Mouse (Mus musculus): ENCODE measurements at regions not wholly inside any gene's neighbourhood (a gene's known extent, or its start where the extent isn't known, plus 50 kb on each side); places are given as distances from the start of the nearest gene placed in this dataset.

DNA sequence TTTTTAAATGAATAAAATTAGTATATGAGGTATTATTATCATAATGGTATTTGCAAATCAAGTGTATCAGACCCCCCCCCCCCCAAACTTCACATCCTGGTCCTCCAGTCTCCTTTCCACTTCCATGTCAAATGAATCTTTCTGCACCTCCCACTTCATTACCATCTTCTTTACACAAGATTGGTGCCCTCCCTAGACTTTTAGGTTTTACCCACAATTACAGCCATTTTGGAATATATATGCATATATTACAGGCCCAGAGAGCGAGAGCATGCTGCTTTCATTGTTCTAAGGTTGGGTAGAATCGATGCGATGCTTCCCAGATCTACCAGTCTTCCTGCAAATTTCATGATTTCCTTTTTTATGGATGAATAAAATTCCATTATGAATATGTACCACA lies 98.8 kb upstream of the Fat3 start:
- H3K27ac ChIP-seq (ENCODE audit: low read depth, low read length): no peak overlapping the region
- WGBS: 70% methylated on average over 3 of the region's 3 CpGs

DNA sequence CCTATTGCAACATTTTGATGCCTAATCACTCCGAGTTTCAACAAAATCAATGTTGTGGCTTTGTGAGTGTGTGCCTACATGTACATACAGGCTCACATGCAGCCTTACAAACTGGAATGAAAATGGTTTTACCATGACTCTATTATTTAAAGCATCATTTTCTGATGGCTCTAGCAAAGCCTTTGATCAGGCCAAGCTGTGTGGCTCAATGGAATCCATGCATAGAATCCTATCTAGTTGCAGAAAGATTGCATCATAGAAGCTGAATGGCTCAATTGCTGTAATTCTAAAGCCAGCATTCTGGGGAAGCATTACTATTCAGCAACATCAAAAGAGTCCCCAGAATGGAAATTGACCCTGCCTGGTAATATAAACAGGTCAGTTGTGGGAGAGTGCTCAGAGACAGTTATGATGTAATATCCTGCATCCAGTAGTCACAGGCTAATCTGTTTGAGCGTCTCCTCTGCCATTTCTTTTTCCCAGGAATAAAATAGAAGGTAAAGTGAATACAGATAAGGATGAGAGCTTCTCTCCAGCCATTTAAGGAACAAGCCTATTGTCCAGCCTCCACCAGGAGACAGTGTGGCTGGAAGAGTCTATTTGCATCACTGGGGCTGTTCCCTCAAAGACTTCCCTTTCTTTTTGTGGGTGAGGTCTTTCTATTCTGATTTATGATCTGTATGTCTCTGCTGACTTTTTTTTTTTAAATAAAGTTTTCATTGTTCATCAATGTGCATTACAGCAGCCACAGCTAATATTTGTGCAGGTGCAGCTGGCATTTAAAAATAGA lies 98.2 kb upstream of the Fat3 start:
- no peak overlapping the region for H3K4me2 ChIP-seq (ENCODE audit: low read length)
- no peak overlapping the region for H3K27ac ChIP-seq (ENCODE audit: low read depth, low read length)
- H3K36me3 ChIP-seq (ENCODE audit: control insufficient read depth, insufficient read depth, low read length): no peaks in the 10 kb centered on the region
- H3K9ac ChIP-seq (ENCODE audit: low read length): no peak overlapping the region
- no peaks in the 10 kb centered on the region for H3K27me3 ChIP-seq (replicated peaks; ENCODE audit: control insufficient read depth, insufficient read depth, low read length)
- WGBS: 17% methylated on average over 2 of the region's 2 CpGs
- no peaks in the 10 kb centered on the region for H3K9me3 ChIP-seq (replicated peaks; ENCODE audit: control insufficient read depth, low read length)
- no peak overlapping the region for H3K4me3 ChIP-seq (ENCODE audit: low read depth, low read length)
- ATAC-seq (peak; percentile 67), DNase-seq (ENCODE audit: low spot score) (peak; percentile 30)
- 0 out of 2 replicates have a peak, but pooled peaks cover 5% of the 10 kb centered on the region for H3K4me1 ChIP-seq (ENCODE audit: control insufficient read depth, insufficient read depth, low read length)

More for the DNA sequence above, 98.8 kb upstream of the Fat3 start:
- Histone ChIP-seq H3K27me3 (replicated peaks; ENCODE audit: control insufficient read depth, insufficient read depth, low read length) (no peaks in the 10 kb centered on the region), H3K4me1 (ENCODE audit: control insufficient read depth, insufficient read depth, low read length) (0 out of 2 replicates have a peak, but pooled peaks cover 5% of the 10 kb centered on the region), H3K4me2 (ENCODE audit: low read length) (no peak overlapping the region), H3K9me3 (replicated peaks; ENCODE audit: control insufficient read depth, low read length) (no peaks in the 10 kb centered on the region), H3K36me3 (ENCODE audit: control insufficient read depth, insufficient read depth, low read length) (no peaks in the 10 kb centered on the region), H3K9ac (ENCODE audit: low read length) (no peak overlapping the region), H3K4me3 (ENCODE audit: low read depth, low read length) (no peak overlapping the region)
- 0 out of 2 replicates have a peak, but pooled peaks have one; percentile 42 for ATAC-seq
- no peak for DNase-seq (ENCODE audit: low spot score)
